Mouse (Mus musculus) stomach, embryonic 16.5 days (tissue): ENCODE results near the gene Ap5s1. TPM values are rescaled to one million over a fixed set of nuclear protein-coding genes. Genes with fewer than 3 reads are reported as not detected.
A peak's percentile ranks its signal among the peaks of the same experiment; 100 is the strongest.

ENCODE experiments used
- ATAC-seq: fragments of 200-750 bp; cut with Nextera tagmentation; 2 replicates; pipeline ENCODE4 v1.8.0; 2017; ENCODE audit warnings: moderate number of reproducible peaks, moderate TSS enrichment; ENCODE audit not compliant: insufficient read depth, low FRiP score
- H3K27ac ChIP-seq: fragments of 300-500 bp; sonication (generic); 2 replicates; pipeline ENCODE4 v1.5.1; 2014; ENCODE audit warnings: low read length
- H3K27me3 ChIP-seq: fragments of 300-500 bp; sonication (generic); 2 replicates; pipeline ENCODE4 v1.6.1; 2014; ENCODE audit warnings: low read length, control low read depth, mixed read lengths; ENCODE audit not compliant: control insufficient read depth, insufficient read depth
- H3K36me3 ChIP-seq: fragments of 300-500 bp; sonication (generic); 2 replicates; pipeline ENCODE4 v1.6.1; 2014; ENCODE audit warnings: low read length; ENCODE audit not compliant: control insufficient read depth, insufficient read depth
- H3K4me1 ChIP-seq: fragments of 300-500 bp; sonication (generic); 2 replicates; pipeline ENCODE4 v1.6.1; 2014; ENCODE audit warnings: low read length, control low read depth, mixed read lengths; ENCODE audit not compliant: control insufficient read depth, insufficient read depth
- H3K4me2 ChIP-seq: fragments of 300-500 bp; sonication (generic); 2 replicates; pipeline ENCODE4 v1.6.1; 2014; ENCODE audit warnings: low read depth, low read length, mixed read lengths
- H3K4me3 ChIP-seq: fragments of 300-500 bp; sonication (generic); replicated peaks from 2 replicates; pipeline ENCODE4 v1.5.1; 2014; ENCODE audit warnings: mild to moderate bottlenecking, low read length
- H3K9ac ChIP-seq: fragments of 300-500 bp; sonication (generic); 2 replicates; pipeline ENCODE4 v1.6.1; 2014; ENCODE audit warnings: low read length
- H3K9me3 ChIP-seq: fragments of 300-500 bp; sonication (generic); replicated peaks from 2 replicates; pipeline ENCODE4 v1.6.1; 2016; ENCODE audit warnings: low read length, control low read depth; ENCODE audit not compliant: control insufficient read depth
- WGBS: fragments of 180-500 bp; shearing (Covaris S2); extraction: QIAGEN DNeasy Blood & Tissue Kit; methylation state at CpG from one replicate; pipeline ENCODE4 v1.1.7; 2014; 5-methylcytosine and 5-hydroxymethylcytosine counted together
- polyA plus RNA-seq: library from polyadenylated mRNA; unstranded; fragments of >200 nt; fragmentation: Nextera tagmentation; extraction: Ambion mirVana; gene quantifications from 2 replicates; pipeline ENCODE4 v1.2.1, GENCODE M21; 2015

The Ap5s1 gene
- polyA plus RNA-seq, 1 experiment from 2014 or later, result 26.4 TPM

- H3K4me3 ChIP-seq, result no peak overlapping the region
- H3K4me1 ChIP-seq, result peaks cover 28% of the 10 kb centered on the region
- 73% methylated on average over 7 of the region's 7 CpGs for WGBS
- H3K4me2 ChIP-seq, result no peak overlapping the region
- no peak overlapping the region for H3K27ac ChIP-seq
- H3K9ac ChIP-seq, result no peak overlapping the region
- peaks cover 26% of the 10 kb centered on the region for H3K36me3 ChIP-seq
- H3K27me3 ChIP-seq, result no peaks in the 10 kb centered on the region
- no peak for ATAC-seq
- H3K9me3 ChIP-seq, result no peaks in the 10 kb centered on the region
Observed at GRCm38 (mm10) chr2:131191005-131191390, 15.9 kb upstream of the Ap5s1 start.

DNA sequence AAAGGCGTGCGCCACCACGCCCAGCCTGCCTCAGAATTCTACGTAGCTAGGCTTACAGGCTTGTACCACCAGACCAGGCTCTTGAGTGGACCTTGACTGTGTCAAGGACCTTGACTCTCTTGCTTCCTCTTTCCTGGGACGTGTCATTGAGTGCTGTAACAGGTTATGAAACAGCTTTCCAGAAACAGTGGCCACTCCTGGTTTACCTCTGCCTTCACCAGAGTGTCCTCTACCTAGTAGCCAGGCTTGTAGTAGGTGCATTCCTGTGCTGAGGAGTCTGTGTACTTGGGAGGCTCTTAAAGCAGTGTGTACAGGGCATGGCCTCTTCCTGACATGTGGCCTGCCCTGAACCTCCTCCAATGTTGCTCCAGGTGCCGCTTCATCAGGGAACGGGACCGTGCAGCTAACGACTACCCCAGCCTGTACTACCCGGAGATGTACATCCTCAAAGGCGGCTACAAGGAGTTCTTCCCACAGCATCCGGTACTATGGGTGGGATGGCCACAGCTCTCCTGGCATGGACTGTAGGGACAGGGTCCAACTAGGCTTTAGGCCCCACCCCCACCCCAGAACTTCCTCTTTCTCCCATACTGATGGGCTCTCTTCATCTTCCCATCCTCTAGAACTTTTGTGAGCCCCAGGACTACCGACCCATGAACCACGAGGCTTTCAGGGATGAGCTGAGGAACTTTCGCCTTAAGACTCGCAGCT, 10.1 kb upstream of the Ap5s1 start:
- Histone ChIP-seq H3K9me3 (no peaks in the 10 kb centered on the region), H3K27me3 (no peaks in the 10 kb centered on the region), H3K27ac (no peak overlapping the region), H3K9ac (no peak overlapping the region), H3K4me2 (no peak overlapping the region), H3K4me3 (no peak overlapping the region), H3K36me3 (peaks cover 19% of the 10 kb centered on the region), H3K4me1 (no peaks in the 10 kb centered on the region)
- ATAC-seq, result no peak
- WGBS, result 90% methylated on average over 16 of the region's 16 CpGs

- 69% methylated on average over 2 of the region's 2 CpGs for WGBS
- Histone ChIP-seq H3K9me3 (no peaks in the 10 kb centered on the region), H3K4me3 (no peak overlapping the region), H3K4me2 (no peak overlapping the region), H3K36me3 (peaks cover 1% of the 10 kb centered on the region; the same call in 1 of the 2 replicates), H3K27me3 (no peaks in the 10 kb centered on the region), H3K27ac (no peak overlapping the region), H3K4me1 (peaks cover 21% of the 10 kb centered on the region), H3K9ac (no peak overlapping the region)
- no peak for ATAC-seq
Observed at GRCm38 (mm10) chr2:131200710-131201109, 6.2 kb upstream of the Ap5s1 start.

GRCm38 (mm10) chr2:131201262-131201661, 5.6 kb upstream of the Ap5s1 start:
- Histone ChIP-seq H3K4me3 (no peak overlapping the region), H3K9me3 (no peaks in the 10 kb centered on the region), H3K27ac (no peak overlapping the region), H3K27me3 (no peaks in the 10 kb centered on the region), H3K4me2 (no peak overlapping the region), H3K4me1 (peaks cover 21% of the 10 kb centered on the region), H3K36me3 (no peaks in the 10 kb centered on the region), H3K9ac (no peak overlapping the region)
- no peak for ATAC-seq
- 93% methylated on average over 3 of the region's 3 CpGs for WGBS

DNA sequence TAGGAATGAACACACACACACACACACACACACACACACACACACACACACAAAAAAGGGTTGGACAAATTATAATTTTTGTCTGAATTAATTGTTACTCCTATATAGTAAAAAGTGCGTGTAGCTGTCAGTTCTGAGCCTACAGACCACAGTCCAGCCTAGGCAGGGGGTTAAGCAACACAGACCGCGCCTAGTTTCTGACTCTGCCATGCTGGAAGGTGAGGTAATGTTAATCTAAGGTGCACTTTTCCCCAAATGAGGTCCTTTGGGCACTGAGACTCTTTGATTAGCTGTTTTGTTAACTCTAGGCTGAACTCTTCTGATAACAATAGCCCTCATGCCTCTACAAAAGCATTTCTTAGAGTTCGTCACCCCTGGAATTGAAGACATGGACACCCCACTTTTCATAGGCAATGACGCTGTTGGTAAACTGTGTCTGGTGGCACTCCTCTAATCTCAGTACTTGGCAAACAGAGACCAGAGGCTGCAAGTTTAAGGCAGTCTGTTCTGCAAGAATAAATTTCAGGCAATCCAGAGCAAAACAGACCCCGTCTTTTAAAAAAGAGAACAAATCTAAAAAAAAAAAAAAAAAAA, 3.0 kb upstream of the Ap5s1 start:
- Histone ChIP-seq H3K9ac (peak overlapping the region; percentile 37; the same call in 1 of the 2 replicates), H3K36me3 (no peaks in the 10 kb centered on the region), H3K27ac (peak overlapping the region; percentile 93), H3K4me2 (peak overlapping the region; percentile 42; the same call in 1 of the 2 replicates), H3K9me3 (no peaks in the 10 kb centered on the region), H3K27me3 (no peaks in the 10 kb centered on the region), H3K4me3 (no peak overlapping the region), H3K4me1 (peaks cover 21% of the 10 kb centered on the region)
- 64% methylated on average over 6 of the region's 6 CpGs for WGBS
- peak; percentile 27; the same call in 1 of the 2 replicates for ATAC-seq

DNA sequence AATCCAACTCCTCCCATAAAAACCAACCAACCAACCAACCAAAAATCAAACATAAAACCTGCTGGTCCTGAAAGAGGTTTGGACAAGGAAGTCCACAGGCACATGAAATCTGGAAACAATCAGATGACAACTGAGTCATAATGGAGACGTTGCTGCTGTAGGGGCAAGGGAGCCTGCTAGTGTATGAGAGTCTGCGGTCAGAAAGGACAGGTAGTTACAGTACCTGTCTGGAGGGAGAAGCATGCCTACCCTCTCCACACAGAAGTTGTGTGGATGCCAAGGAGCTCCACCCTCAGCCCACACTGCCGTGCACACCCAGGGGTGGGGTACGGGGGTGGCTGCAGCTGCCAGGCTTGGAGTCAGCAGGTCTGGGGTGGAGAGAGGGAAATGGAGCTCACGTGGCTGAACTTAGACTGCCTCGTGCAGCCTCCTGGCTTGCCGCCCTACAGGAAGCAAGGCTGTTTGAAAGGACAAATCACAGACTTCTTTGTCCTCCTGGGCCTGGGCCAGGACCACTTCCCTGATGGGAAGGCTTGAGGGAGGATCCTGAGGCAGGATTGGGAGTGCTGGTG, 2.4 kb upstream of the Ap5s1 start:
- Histone ChIP-seq H3K36me3 (no peaks in the 10 kb centered on the region), H3K27ac (peak overlapping the region; percentile 93), H3K9me3 (no peaks in the 10 kb centered on the region), H3K4me1 (peaks cover 26% of the 10 kb centered on the region), H3K27me3 (no peaks in the 10 kb centered on the region), H3K4me3 (0 out of 2 replicates have a peak overlapping the region, but pooled peaks have one; percentile 9), H3K4me2 (peak overlapping the region; percentile 22; the same call in 1 of the 2 replicates), H3K9ac (peak overlapping the region; percentile 50)
- ATAC-seq, result peak; percentile 93
- 18% methylated on average over 7 of the region's 7 CpGs for WGBS

GRCm38 (mm10) chr2:131205521-131206182, 1.2 kb upstream of the Ap5s1 start:
- peaks cover 29% of the 10 kb centered on the region for H3K4me1 ChIP-seq
- WGBS, result 77% methylated on average over 8 of the region's 8 CpGs
- no peaks in the 10 kb centered on the region for H3K27me3 ChIP-seq
- no peak for ATAC-seq
- H3K27ac ChIP-seq, result peak overlapping the region; percentile 93
- no peak overlapping the region for H3K9ac ChIP-seq
- no peak overlapping the region for H3K4me3 ChIP-seq
- H3K36me3 ChIP-seq, result no peaks in the 10 kb centered on the region
- no peaks in the 10 kb centered on the region for H3K9me3 ChIP-seq
- no peak overlapping the region; the same call in 1 of the 2 replicates for H3K4me2 ChIP-seq

DNA sequence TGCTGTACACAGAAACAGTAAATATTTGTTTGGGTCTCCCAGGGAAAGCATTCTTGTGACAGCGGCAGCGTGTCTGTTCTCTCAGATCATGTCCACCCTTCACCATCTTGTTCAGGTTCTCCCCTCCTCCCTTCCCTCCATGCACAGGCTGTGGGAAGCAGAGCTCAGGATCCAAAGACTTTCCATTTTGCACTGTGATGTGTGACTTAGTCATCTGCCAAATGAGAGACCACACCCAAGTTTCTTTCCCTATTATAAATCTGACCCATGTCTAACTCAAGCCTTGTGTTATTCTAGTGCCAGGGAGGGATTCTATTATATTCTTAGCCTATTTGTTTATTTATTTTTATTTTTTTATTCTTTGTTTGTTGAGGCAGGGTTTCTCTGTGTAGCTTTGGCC, 1.5 kb downstream of the Ap5s1 start:
- peak overlapping the region; percentile 41 for H3K27ac ChIP-seq
- WGBS, result 67% methylated on average over 2 of the region's 2 CpGs

More for the DNA sequence above, 1.5 kb downstream of the Ap5s1 start:
- Histone ChIP-seq H3K27me3 (no peaks in the 10 kb centered on the region), H3K4me2 (no peak overlapping the region), H3K4me1 (peaks cover 39% of the 10 kb centered on the region), H3K36me3 (no peaks in the 10 kb centered on the region), H3K9me3 (no peaks in the 10 kb centered on the region), H3K9ac (no peak overlapping the region), H3K4me3 (no peak overlapping the region)
- ATAC-seq, result no peak
